Mouse (Mus musculus) heart, embryonic 14.5 days (tissue): ENCODE measurements around the gene Ulk3. TPM values are rescaled to one million over a fixed set of nuclear protein-coding genes. Genes with fewer than 3 reads are reported as not detected.

ENCODE experiments used
- ATAC-seq: fragments of 200-750 bp; cut with Nextera tagmentation; 2 replicates; pipeline ENCODE4 v1.8.0; 2017; ENCODE audit warnings: low read depth, moderate TSS enrichment; ENCODE audit not compliant: insufficient number of reproducible peaks, insufficient read depth, low FRiP score
- H3K27ac ChIP-seq, 2 experiments: fragments of 200-500 bp in 1 of 2; fragments of 300-500 bp in 1 of 2; sonication (generic) in 1 of 2; replicated peaks in 1 of 2; 2 replicates each; pipeline ENCODE4 v1.5.1; 2012 to 2014; ENCODE audit warnings: low read depth in 2 of 2, low read length in 2 of 2, control low read depth in 1 of 2, mild to moderate bottlenecking in 1 of 2, mixed read lengths in 1 of 2; ENCODE audit not compliant: control insufficient read depth in 1 of 2, insufficient read depth in 1 of 2
- H3K27me3 ChIP-seq: fragments of 300-500 bp; sonication (generic); 2 replicates; pipeline ENCODE4 v1.6.1; 2014; ENCODE audit warnings: mild to moderate bottlenecking, low read length, control low read depth; ENCODE audit not compliant: control insufficient read depth, insufficient read depth
- H3K36me3 ChIP-seq: fragments of 300-500 bp; sonication (generic); 2 replicates; pipeline ENCODE4 v1.6.1; 2014; ENCODE audit warnings: mild to moderate bottlenecking, control low read depth, low read length, mixed read lengths; ENCODE audit not compliant: control insufficient read depth, insufficient read depth
- H3K4me1 ChIP-seq, 2 experiments: fragments of 200-500 bp in 1 of 2; fragments of 300-500 bp in 1 of 2; sonication (generic) in 1 of 2; 2 replicates each; pipeline ENCODE4 v1.6.1; 2012 to 2014; ENCODE audit warnings: low read length in 2 of 2, control low read depth in 1 of 2, mixed read lengths in 1 of 2; ENCODE audit not compliant: control insufficient read depth in 2 of 2, insufficient read depth in 2 of 2
- H3K4me2 ChIP-seq: fragments of 300-500 bp; sonication (generic); 2 replicates; pipeline ENCODE4 v1.6.1; 2014; ENCODE audit warnings: mild to moderate bottlenecking, low read length
- H3K4me3 ChIP-seq, 2 experiments: fragments of 200-500 bp in 1 of 2; fragments of 300-500 bp in 1 of 2; sonication (generic) in 1 of 2; 2 replicates each; pipeline ENCODE4 v1.5.1; 2012 to 2014; ENCODE audit warnings: low read length in 2 of 2, mild to moderate bottlenecking in 2 of 2, control low read depth in 1 of 2, low read depth in 1 of 2, moderate library complexity in 1 of 2; ENCODE audit not compliant: control insufficient read depth in 1 of 2, insufficient read depth in 1 of 2
- H3K9ac ChIP-seq: fragments of 300-500 bp; sonication (generic); 2 replicates; pipeline ENCODE4 v1.6.1; 2014; ENCODE audit warnings: mild to moderate bottlenecking, low read length
- H3K9me3 ChIP-seq: fragments of 300-500 bp; sonication (generic); 2 replicates; pipeline ENCODE4 v1.6.1; 2016; ENCODE audit warnings: low read length, control low read depth; ENCODE audit not compliant: control insufficient read depth
- WGBS: fragments of 180-500 bp; shearing (Covaris S2); extraction: QIAGEN DNeasy Blood & Tissue Kit; methylation state at CpG from one replicate; pipeline ENCODE4 v1.1.7; 2014; 5-methylcytosine and 5-hydroxymethylcytosine counted together
- polyA plus RNA-seq: library from polyadenylated mRNA; unstranded; fragments of >200 nt; fragmentation: Nextera tagmentation; extraction: Ambion mirVana; gene quantifications from 2 replicates; pipeline ENCODE4 v1.2.1, GENCODE M21; 2014

The Ulk3 gene
- 10.9 and 15.0 TPM in 2 replicates for polyA plus RNA-seq

- Histone ChIP-seq H3K9ac (peak within 1 kb of the TSS; percentile 90), H3K27me3 (no peaks in the 10 kb centered on the region), H3K27ac (peak within 1 kb of the TSS; percentile 75 to 87), H3K4me1 (peaks cover 5 to 9% of the 10 kb centered on the region in 2 experiments; a peak in 2 of 4 replicates), H3K36me3 (peaks cover 66% of the 10 kb centered on the region), H3K9me3 (no peaks in the 10 kb centered on the region), H3K4me2 (peak within 1 kb of the TSS; percentile 91), H3K4me3 (peak within 1 kb of the TSS; percentile 65 to 91)
- ATAC-seq = peak; percentile 75
- WGBS = under 1% methylated on average over 58 of the region's 58 CpGs
These were observed at the start of gene Ulk3 for GRCm38 (mm10) chr9:57589224-57590126. Ulk3 (plus strand) TSS chr9:57589452.

- H3K27me3 ChIP-seq = no peaks in the 10 kb centered on the region
- H3K4me2 ChIP-seq = no peak overlapping the region
- H3K36me3 ChIP-seq = peaks cover 66% of the 10 kb centered on the region
- H3K27ac ChIP-seq = no peak overlapping the region
- no peak overlapping the region for H3K4me3 ChIP-seq
- H3K4me1 ChIP-seq = peaks cover 3 to 9% of the 10 kb centered on the region in 2 experiments; a peak in 3 of 4 replicates
- no peak overlapping the region for H3K9ac ChIP-seq
- no peak for ATAC-seq
- H3K9me3 ChIP-seq = no peaks in the 10 kb centered on the region
- WGBS = 87% methylated on average over 2 of the region's 2 CpGs
These were observed 49.7 kb upstream of the Ulk3 start for GRCm38 (mm10) chr9:57539550-57539949.

DNA sequence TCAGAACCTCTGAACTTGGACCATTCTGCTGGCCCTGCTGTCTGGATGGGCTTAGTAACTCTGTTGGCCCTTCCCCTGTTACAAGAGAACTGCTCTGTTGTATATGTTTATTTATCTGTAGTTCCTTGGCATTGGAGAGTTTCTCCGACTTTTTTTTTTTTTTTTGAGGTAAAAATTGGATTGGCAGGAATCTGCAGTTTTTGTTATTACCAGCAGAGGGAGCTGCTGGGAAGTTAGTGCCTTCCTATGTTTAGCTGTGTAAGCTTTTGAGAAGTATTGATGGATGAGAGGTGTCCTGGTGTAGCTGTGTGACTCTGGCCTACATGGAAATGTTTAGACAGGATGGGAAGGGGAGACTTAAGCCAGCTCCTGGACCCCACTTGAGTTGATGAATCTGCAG is 47.9 kb upstream of the Ulk3 start:
- 6% methylated on average over 1 of the region's 1 CpGs for WGBS
- Histone ChIP-seq H3K9ac (no peak overlapping the region), H3K4me2 (no peak overlapping the region), H3K36me3 (peaks cover 76% of the 10 kb centered on the region), H3K27ac (no peak overlapping the region), H3K9me3 (no peaks in the 10 kb centered on the region), H3K27me3 (no peaks in the 10 kb centered on the region), H3K4me3 (no peak overlapping the region), H3K4me1 (peaks cover 3 to 9% of the 10 kb centered on the region in 2 experiments; a peak in 3 of 4 replicates)
- no peak for ATAC-seq

DNA sequence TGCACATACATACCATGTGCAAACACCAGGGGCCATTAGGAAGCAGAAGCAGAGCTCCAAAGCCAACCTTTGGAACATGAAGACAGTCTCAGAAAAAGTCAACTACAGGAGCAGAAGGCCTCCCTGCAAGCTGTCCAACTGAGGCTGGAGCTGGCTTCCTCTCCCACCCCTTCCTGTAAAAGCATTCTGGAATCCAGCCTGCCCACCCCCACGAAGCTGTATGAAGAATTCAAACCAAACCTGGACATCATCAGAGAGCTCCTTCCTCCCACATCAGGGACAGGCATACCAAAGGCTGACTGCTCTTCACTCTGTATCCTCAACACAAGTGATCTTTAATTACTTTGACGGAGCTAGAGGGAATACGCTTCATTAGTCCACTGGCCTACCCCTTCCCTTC is 45.3 kb upstream of the Ulk3 start:
- 77% methylated on average over 3 of the region's 3 CpGs for WGBS
- no peak overlapping the region for H3K9ac ChIP-seq
- H3K4me3 ChIP-seq = no peak overlapping the region
- no peak for ATAC-seq
- H3K9me3 ChIP-seq = no peaks in the 10 kb centered on the region
- no peaks in the 10 kb centered on the region for H3K27me3 ChIP-seq
- H3K4me1 ChIP-seq = peaks cover 1 to 12% of the 10 kb centered on the region in 2 experiments; a peak in 3 of 4 replicates
- H3K4me2 ChIP-seq = no peak overlapping the region
- H3K36me3 ChIP-seq = peaks cover 98% of the 10 kb centered on the region
- H3K27ac ChIP-seq = no peak overlapping the region

GRCm38 (mm10) chr9:57547287-57547686 is 42.0 kb upstream of the Ulk3 start:
- ATAC-seq = no peak
- Histone ChIP-seq H3K27ac (no peak overlapping the region), H3K9ac (no peak overlapping the region), H3K9me3 (no peaks in the 10 kb centered on the region), H3K27me3 (no peaks in the 10 kb centered on the region), H3K4me2 (no peak overlapping the region), H3K4me1 (peaks cover 17 to 36% of the 10 kb centered on the region in 2 experiments), H3K4me3 (no peak overlapping the region), H3K36me3 (peaks cover 77% of the 10 kb centered on the region)
- WGBS = 51% methylated on average over 5 of the region's 5 CpGs

- Histone ChIP-seq H3K9ac (no peak overlapping the region), H3K4me1 (peaks cover 17 to 36% of the 10 kb centered on the region in 2 experiments), H3K27me3 (no peaks in the 10 kb centered on the region), H3K4me3 (no peak overlapping the region), H3K4me2 (no peak overlapping the region), H3K27ac (no peak overlapping the region), H3K36me3 (peaks cover 71% of the 10 kb centered on the region), H3K9me3 (no peaks in the 10 kb centered on the region)
- ATAC-seq = no peak
- 86% methylated on average over 11 of the region's 11 CpGs for WGBS
These were observed 41.4 kb upstream of the Ulk3 start for GRCm38 (mm10) chr9:57547869-57548268.

DNA sequence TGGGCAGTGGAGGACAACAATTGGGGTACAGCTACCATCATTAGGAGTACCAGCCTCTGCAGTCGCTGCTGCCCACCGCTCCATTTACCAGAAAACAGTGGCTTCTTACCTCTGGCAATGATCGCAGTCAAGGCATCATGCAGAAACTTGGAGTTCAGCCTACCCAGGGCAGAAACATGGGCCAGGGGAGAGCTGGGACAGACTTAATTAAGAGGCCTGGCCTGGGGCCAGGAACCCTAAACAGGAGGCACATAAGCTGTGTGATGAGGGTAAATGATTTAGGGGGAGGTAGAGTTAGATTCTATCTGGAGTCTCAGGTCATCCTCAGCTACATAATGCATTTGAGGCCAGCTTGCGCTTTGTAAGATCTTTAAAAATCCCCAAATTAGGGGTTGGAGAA is 40.1 kb upstream of the Ulk3 start:
- ATAC-seq = no peak
- Histone ChIP-seq H3K27me3 (no peaks in the 10 kb centered on the region), H3K9me3 (no peaks in the 10 kb centered on the region), H3K4me2 (no peak overlapping the region), H3K4me3 (no peak overlapping the region), H3K9ac (peak overlapping the region; percentile 8; the same call in 1 of the 2 replicates), H3K36me3 (peaks cover 58% of the 10 kb centered on the region), H3K4me1 (peaks cover 17 to 36% of the 10 kb centered on the region in 2 experiments), H3K27ac (peak overlapping the region in 1 of 2 experiments; percentile 89; a peak in 1 of 4 replicates)
- WGBS = 82% methylated on average over 4 of the region's 4 CpGs
